Mouse (Mus musculus) hindbrain, embryonic 12.5 days (tissue): ENCODE results near the gene Cdh15. TPM values are rescaled to one million over a fixed set of nuclear protein-coding genes. Genes with fewer than 3 reads are reported as not detected.

Experiments used
- ATAC-seq: fragments of 200-750 bp; cut with Nextera tagmentation; 2 replicates; pipeline ENCODE4 v1.8.0; 2017; ENCODE audit warnings: moderate TSS enrichment; ENCODE audit not compliant: low FRiP score
- H3K27ac ChIP-seq: fragments of 300-500 bp; sonication (generic); 2 replicates; pipeline ENCODE4 v1.5.1; 2016; ENCODE audit warnings: mild to moderate bottlenecking
- H3K27me3 ChIP-seq: fragments of 300-500 bp; sonication (generic); 2 replicates; pipeline ENCODE4 v1.6.1; 2016; ENCODE audit warnings: mild to moderate bottlenecking
- H3K36me3 ChIP-seq: fragments of 300-500 bp; sonication (generic); 2 replicates; pipeline ENCODE4 v1.6.1; 2016; ENCODE audit warnings: mild to moderate bottlenecking
- H3K4me1 ChIP-seq: fragments of 300-500 bp; sonication (generic); 2 replicates; pipeline ENCODE4 v1.6.1; 2016
- H3K4me2 ChIP-seq: fragments of 300-500 bp; sonication (generic); replicated peaks from 2 replicates; pipeline ENCODE4 v1.6.1; 2016; ENCODE audit warnings: mild to moderate bottlenecking
- H3K4me3 ChIP-seq: fragments of 300-500 bp; sonication (generic); 2 replicates; pipeline ENCODE4 v1.5.1; 2016; ENCODE audit warnings: mild to moderate bottlenecking
- H3K9ac ChIP-seq: fragments of 300-500 bp; sonication (generic); 2 replicates; pipeline ENCODE4 v1.6.1; 2016; ENCODE audit warnings: mild to moderate bottlenecking, moderate library complexity
- H3K9me3 ChIP-seq: fragments of 300-500 bp; sonication (generic); replicated peaks from 2 replicates; pipeline ENCODE4 v1.6.1; 2016; ENCODE audit warnings: mild to moderate bottlenecking
- WGBS: fragments of 180-500 bp; shearing (Covaris S2); methylation state at CpG from one replicate; pipeline ENCODE4 v1.1.7; 2016; 5-methylcytosine and 5-hydroxymethylcytosine counted together
- polyA plus RNA-seq: library from polyadenylated mRNA; unstranded; fragments of >200 nt; fragmentation: Nextera tagmentation; extraction: Ambion mirVana; gene quantifications from 2 replicates; pipeline ENCODE4 v1.2.1, GENCODE M21; 2016

Cdh15 gene
- polyA plus RNA-seq, 1 experiment from 2014 or later, result 1.9 TPM

GRCm38 (mm10) chr8:122845662-122846061 is 2.1 kb upstream of the Cdh15 start:
- peaks cover 13% of the 10 kb centered on the region; the same call in 1 of the 2 replicates for H3K27me3 ChIP-seq
- H3K4me2 ChIP-seq, result no peak overlapping the region
- H3K36me3 ChIP-seq, result no peaks in the 10 kb centered on the region
- H3K27ac ChIP-seq, result no peak overlapping the region
- no peak for ATAC-seq
- peaks cover 8% of the 10 kb centered on the region for H3K4me1 ChIP-seq
- H3K4me3 ChIP-seq, result no peak overlapping the region
- WGBS, result 86% methylated on average over 4 of the region's 4 CpGs
- no peak overlapping the region for H3K9ac ChIP-seq
- no peaks in the 10 kb centered on the region for H3K9me3 ChIP-seq

- Histone ChIP-seq H3K9me3 (no peaks in the 10 kb centered on the region), H3K27ac (no peak overlapping the region), H3K4me3 (no peak overlapping the region), H3K36me3 (no peaks in the 10 kb centered on the region), H3K9ac (no peak overlapping the region), H3K27me3 (peaks cover 24% of the 10 kb centered on the region; the same call in 1 of the 2 replicates), H3K4me1 (peaks cover 25% of the 10 kb centered on the region), H3K4me2 (no peak overlapping the region)
- 69% methylated on average over 8 of the region's 11 CpGs for WGBS
- no peak for ATAC-seq
Measured at GRCm38 (mm10) chr8:122849152-122849910, 1.6 kb downstream of the Cdh15 start.

GRCm38 (mm10) chr8:122850641-122851240 is 3.0 kb downstream of the Cdh15 start:
- 66% methylated on average over 3 of the region's 3 CpGs for WGBS
- no peaks in the 10 kb centered on the region for H3K36me3 ChIP-seq
- H3K4me1 ChIP-seq, result peaks cover 25% of the 10 kb centered on the region
- H3K9ac ChIP-seq, result no peak overlapping the region
- H3K9me3 ChIP-seq, result no peaks in the 10 kb centered on the region
- peaks cover 29% of the 10 kb centered on the region; the same call in 1 of the 2 replicates for H3K27me3 ChIP-seq
- no peak overlapping the region for H3K4me2 ChIP-seq
- no peak overlapping the region for H3K27ac ChIP-seq
- no peak overlapping the region for H3K4me3 ChIP-seq
- ATAC-seq, result no peak

GRCm38 (mm10) chr8:122851692-122852545 is 4.2 kb downstream of the Cdh15 start:
- Histone ChIP-seq H3K9me3 (no peaks in the 10 kb centered on the region), H3K36me3 (no peaks in the 10 kb centered on the region), H3K4me1 (peaks cover 25% of the 10 kb centered on the region), H3K4me2 (no peak overlapping the region), H3K9ac (no peak overlapping the region), H3K27ac (no peak overlapping the region), H3K4me3 (no peak overlapping the region), H3K27me3 (peaks cover 35% of the 10 kb centered on the region; the same call in 1 of the 2 replicates)
- WGBS, result 85% methylated on average over 12 of the region's 12 CpGs
- no peak for ATAC-seq

GRCm38 (mm10) chr8:122852546-122852905 is 4.8 kb downstream of the Cdh15 start:
- Histone ChIP-seq H3K9me3 (no peaks in the 10 kb centered on the region), H3K4me2 (no peak overlapping the region), H3K9ac (no peak overlapping the region), H3K27ac (no peak overlapping the region), H3K27me3 (peaks cover 35% of the 10 kb centered on the region; the same call in 1 of the 2 replicates), H3K4me1 (peaks cover 25% of the 10 kb centered on the region), H3K4me3 (no peak overlapping the region), H3K36me3 (no peaks in the 10 kb centered on the region)
- 62% methylated on average over 1 of the region's 1 CpGs for WGBS
- no peak for ATAC-seq

GRCm38 (mm10) chr8:122853340-122853771 is 5.6 kb downstream of the Cdh15 start:
- peak overlapping the region; percentile 8; the same call in 1 of the 2 replicates for H3K4me2 ChIP-seq
- H3K27ac ChIP-seq, result peak overlapping the region; percentile 35; the same call in 1 of the 2 replicates

GRCm38 (mm10) chr8:122854388-122854787 is 6.6 kb downstream of the Cdh15 start:
- Histone ChIP-seq H3K9ac (no peak overlapping the region), H3K27me3 (peaks cover 27% of the 10 kb centered on the region; the same call in 1 of the 2 replicates), H3K9me3 (no peaks in the 10 kb centered on the region), H3K27ac (no peak overlapping the region), H3K4me3 (no peak overlapping the region), H3K36me3 (no peaks in the 10 kb centered on the region), H3K4me2 (no peak overlapping the region), H3K4me1 (peaks cover 17% of the 10 kb centered on the region)
- 82% methylated on average over 7 of the region's 7 CpGs for WGBS
- ATAC-seq, result no peak

More at GRCm38 (mm10) chr8:122853340-122853771, 5.6 kb downstream of the Cdh15 start:
- Histone ChIP-seq H3K36me3 (no peaks in the 10 kb centered on the region), H3K9me3 (no peaks in the 10 kb centered on the region), H3K27me3 (peaks cover 35% of the 10 kb centered on the region; the same call in 1 of the 2 replicates), H3K9ac (no peak overlapping the region), H3K4me3 (no peak overlapping the region), H3K4me1 (peaks cover 19% of the 10 kb centered on the region)
- peak; percentile 74 for ATAC-seq
- WGBS, result 13% methylated on average over 11 of the region's 11 CpGs

- Histone ChIP-seq H3K4me3 (no peak overlapping the region), H3K4me2 (no peak overlapping the region), H3K4me1 (peaks cover 17% of the 10 kb centered on the region), H3K36me3 (no peaks in the 10 kb centered on the region), H3K27me3 (peaks cover 27% of the 10 kb centered on the region; the same call in 1 of the 2 replicates), H3K9me3 (no peaks in the 10 kb centered on the region), H3K27ac (no peak overlapping the region), H3K9ac (no peak overlapping the region)
- WGBS, result 84% methylated on average over 4 of the region's 4 CpGs
- ATAC-seq, result no peak
Measured at GRCm38 (mm10) chr8:122855123-122855522, 7.4 kb downstream of the Cdh15 start.

- Histone ChIP-seq H3K4me1 (peaks cover 17% of the 10 kb centered on the region), H3K27ac (no peak overlapping the region), H3K9me3 (no peaks in the 10 kb centered on the region), H3K4me3 (no peak overlapping the region), H3K36me3 (no peaks in the 10 kb centered on the region), H3K4me2 (no peak overlapping the region), H3K27me3 (peaks cover 19% of the 10 kb centered on the region; the same call in 1 of the 2 replicates), H3K9ac (no peak overlapping the region)
- 85% methylated on average over 8 of the region's 8 CpGs for WGBS
- no peak for ATAC-seq
Measured at GRCm38 (mm10) chr8:122856288-122856687, 8.5 kb downstream of the Cdh15 start.

GRCm38 (mm10) chr8:122859843-122860242 is 12.1 kb downstream of the Cdh15 start:
- no peak for ATAC-seq
- Histone ChIP-seq H3K27ac (no peak overlapping the region), H3K4me2 (no peak overlapping the region), H3K9ac (no peak overlapping the region), H3K9me3 (peaks cover 8% of the 10 kb centered on the region), H3K27me3 (peaks cover 7% of the 10 kb centered on the region; the same call in 1 of the 2 replicates), H3K36me3 (no peaks in the 10 kb centered on the region), H3K4me3 (no peak overlapping the region), H3K4me1 (no peaks in the 10 kb centered on the region)
- WGBS, result 67% methylated on average over 13 of the region's 13 CpGs

- Histone ChIP-seq H3K9ac (0 out of 2 replicates have a peak overlapping the region, but pooled peaks have one; percentile 19), H3K4me2 (peak overlapping the region; percentile 49), H3K4me3 (peak overlapping the region; percentile 23), H3K4me1 (no peaks in the 10 kb centered on the region), H3K27ac (no peak overlapping the region), H3K27me3 (0 out of 2 replicates have a peak, but pooled peaks cover 2% of the 10 kb centered on the region), H3K36me3 (no peaks in the 10 kb centered on the region), H3K9me3 (peaks cover 21% of the 10 kb centered on the region)
- 55% methylated on average over 26 of the region's 26 CpGs for WGBS
- no peak for ATAC-seq
Measured at GRCm38 (mm10) chr8:122864719-122865129, 17.0 kb downstream of the Cdh15 start.

GRCm38 (mm10) chr8:122865441-122865840 is 17.7 kb downstream of the Cdh15 start:
- WGBS, result 57% methylated on average over 10 of the region's 10 CpGs
- H3K4me3 ChIP-seq, result peak overlapping the region; percentile 23
- H3K4me2 ChIP-seq, result peak overlapping the region; percentile 49
- H3K36me3 ChIP-seq, result no peaks in the 10 kb centered on the region
- H3K4me1 ChIP-seq, result peaks cover 3% of the 10 kb centered on the region
- no peak overlapping the region for H3K9ac ChIP-seq
- ATAC-seq, result no peak
- 0 out of 2 replicates have a peak, but pooled peaks cover 2% of the 10 kb centered on the region for H3K27me3 ChIP-seq
- peaks cover 21% of the 10 kb centered on the region for H3K9me3 ChIP-seq
- no peak overlapping the region for H3K27ac ChIP-seq
